ENCODE assay signal across 8 mouse cellular contexts in the genomic region with DNA sequence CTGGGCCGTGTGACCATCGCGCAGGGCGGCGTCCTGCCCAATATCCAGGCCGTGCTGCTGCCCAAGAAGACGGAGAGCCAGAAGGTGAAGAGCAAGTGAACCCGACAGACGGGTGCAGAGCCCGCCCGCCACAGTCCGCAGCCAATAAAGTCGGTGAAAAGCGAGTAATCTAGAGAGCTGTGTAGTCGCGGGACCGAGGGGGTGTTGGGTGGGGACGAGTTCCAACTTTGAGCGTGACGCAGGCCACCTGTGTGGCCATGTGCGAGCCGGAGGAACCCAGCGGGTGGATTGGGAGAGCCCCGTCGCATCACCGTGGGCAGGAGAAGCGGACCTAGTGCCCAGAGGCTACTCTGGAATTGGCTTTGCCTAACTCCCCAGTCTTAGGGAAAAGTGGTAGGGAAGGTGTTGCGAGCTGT. TPM values are rescaled to one million over a fixed set of nuclear protein-coding genes. Genes with fewer than 3 reads are reported as not detected.
DNase-seq lines count a peak whose midpoint lies in the region; ATAC-seq and TF ChIP-seq lines count a peak whose summit lies in the region.

No protein-coding gene starts in this region.

- WGBS in kidney, embryonic 14.5 days: 1% methylated on average over 28 of the region's 28 CpGs
- under 1% methylated on average over 28 of the region's 28 CpGs for WGBS in forebrain, embryonic 11.5 days
- WGBS in hindbrain, embryonic 14.5 days: 3% methylated on average over 28 of the region's 28 CpGs
- under 1% methylated on average over 28 of the region's 28 CpGs for WGBS in liver, embryonic 14.5 days (ENCODE audit: insufficient replicate concordance)

- POLR2A ChIA-PET in Patski (lab: Charles Lee): interaction anchor here (1.2 kb wide), 1 partner anchor 23 kb away, joined by 3 read pairs; no protein-coding TSS in a partner anchor

- H3K4me1 ChIP-seq in kidney, embryonic 14.5 days (ENCODE audit: control insufficient read depth, insufficient read depth, low read length): peaks cover 7% of the 10 kb centered on the region; the same call in 1 of the 2 replicates
- H3K4me1 ChIP-seq in forebrain, embryonic 11.5 days (replicated peaks; ENCODE audit: control insufficient read depth, insufficient read depth, low read length): peaks cover 7% of the 10 kb centered on the region
- H3K4me1 ChIP-seq in hindbrain, embryonic 14.5 days (replicated peaks; ENCODE audit: control insufficient read depth, insufficient read depth, low read length): peaks cover 19% of the 10 kb centered on the region
- H3K4me1 ChIP-seq in liver, embryonic 14.5 days (replicated peaks; ENCODE audit: control insufficient read depth in 2 of 2, insufficient read depth in 2 of 2, low read length in 1 of 2): peaks cover 30 to 32% of the 10 kb centered on the region in 2 experiments

- H3K27me3 ChIP-seq in kidney, embryonic 14.5 days (ENCODE audit: control insufficient read depth, insufficient read depth, low read length): no peaks in the 10 kb centered on the region
- H3K27me3 ChIP-seq in Patski: no peaks in the 10 kb centered on the region
- H3K27me3 ChIP-seq in forebrain, embryonic 11.5 days (ENCODE audit: control insufficient read depth, insufficient read depth, low read length): no peaks in the 10 kb centered on the region
- no peaks in the 10 kb centered on the region for H3K27me3 ChIP-seq in hindbrain, embryonic 14.5 days (ENCODE audit: control insufficient read depth, insufficient read depth, low read length)
- no peaks in the 10 kb centered on the region for H3K27me3 ChIP-seq in liver, embryonic 14.5 days (ENCODE audit: control insufficient read depth, insufficient read depth, low read length)

- H3K4me2 ChIP-seq in kidney, embryonic 14.5 days (replicated peaks; ENCODE audit: low read depth, low read length): peak overlapping the region; percentile 65
- peak overlapping the region; percentile 85 for H3K4me2 ChIP-seq in forebrain, embryonic 11.5 days (ENCODE audit: low read depth, low read length, severe bottlenecking)
- peak overlapping the region; percentile 95 for H3K4me2 ChIP-seq in hindbrain, embryonic 14.5 days (replicated peaks)
- peak overlapping the region; percentile 88 for H3K4me2 ChIP-seq in liver, embryonic 14.5 days (ENCODE audit: low read depth)

- peaks cover 14% of the 10 kb centered on the region for H3K36me3 ChIP-seq in kidney, embryonic 14.5 days (ENCODE audit: control insufficient read depth, insufficient read depth, low read length)
- no peaks in the 10 kb centered on the region; the same call in 1 of the 2 replicates for H3K36me3 ChIP-seq in forebrain, embryonic 11.5 days (ENCODE audit: control insufficient read depth, insufficient read depth, low read length)
- H3K36me3 ChIP-seq in hindbrain, embryonic 14.5 days (replicated peaks; ENCODE audit: control insufficient read depth, insufficient read depth): peaks cover 18% of the 10 kb centered on the region
- H3K36me3 ChIP-seq in liver, embryonic 14.5 days (replicated peaks; ENCODE audit: control insufficient read depth, insufficient read depth, low read depth): peaks cover 19% of the 10 kb centered on the region

- no peak for TF ChIP-seq EP300 in liver, embryonic 14.5 days (IDR thresholded peaks at IDR 0.05; ENCODE audit: low read depth)

- H3K9me3 ChIP-seq in kidney, embryonic 14.5 days (ENCODE audit: control insufficient read depth, low read length): no peaks in the 10 kb centered on the region
- no peaks in the 10 kb centered on the region for H3K9me3 ChIP-seq in forebrain, embryonic 11.5 days (ENCODE audit: control insufficient read depth, low read length)
- H3K9me3 ChIP-seq in hindbrain, embryonic 14.5 days (ENCODE audit: control insufficient read depth, low read length): no peaks in the 10 kb centered on the region
- no peaks in the 10 kb centered on the region for H3K9me3 ChIP-seq in liver, embryonic 14.5 days (ENCODE audit: control insufficient read depth, low read length)

- peak overlapping the region; percentile 72 for H3K9ac ChIP-seq in kidney, embryonic 14.5 days (ENCODE audit: low read depth, low read length)
- H3K9ac ChIP-seq in forebrain, embryonic 11.5 days (ENCODE audit: low read length): peak overlapping the region; percentile 65
- peak overlapping the region; percentile 66 for H3K9ac ChIP-seq in hindbrain, embryonic 14.5 days
- H3K9ac ChIP-seq in liver, embryonic 14.5 days (replicated peaks): peak overlapping the region; percentile 90

- CTCF ChIA-PET in Patski (lab: Charles Lee): interaction anchor here (0.9 to 1.4 kb wide), 2 partner anchors 22 to 172 kb away, joined by 3 read pairs; no protein-coding TSS in a partner anchor

- in situ Hi-C loops in Patski (cut with MboI; ENCODE audit: low pct_unique_long_range_greater_than_20kb): loop anchor here (10.0 to 25.0 kb wide), 3 partner anchors 929 to 1884 kb away; a partner anchor contains a TSS

- no peak for TF ChIP-seq CTCF in Patski (IDR thresholded peaks at IDR 0.05)
- no peak for TF ChIP-seq CTCF in liver, embryonic 14.5 days (IDR thresholded peaks at IDR 0.05; ENCODE audit: low read depth)

- no peak overlapping the region for H3K27ac ChIP-seq in kidney, embryonic 14.5 days (ENCODE audit: low read depth, low read length)
- H3K27ac ChIP-seq in forebrain, embryonic 11.5 days (ENCODE audit: low read depth, low read length): no peak overlapping the region
- 0 out of 2 replicates have a peak overlapping the region, but pooled peaks have one; percentile 45 for H3K27ac ChIP-seq in hindbrain, embryonic 14.5 days
- H3K27ac ChIP-seq in liver, embryonic 14.5 days: peak overlapping the region; percentile 73

- ATAC-seq in kidney, embryonic 14.5 days (ENCODE audit: low FRiP score, low TSS enrichment): peak; percentile 20; the same call in 1 of the 2 replicates
- ATAC-seq in Patski: peak; percentile 5
- ATAC-seq in forebrain, embryonic 11.5 days (replicated peaks; ENCODE audit: low FRiP score): peak; percentile 8
- ATAC-seq in hindbrain, embryonic 14.5 days (ENCODE audit: low FRiP score): peak; percentile 5; the same call in 1 of the 2 replicates
- ATAC-seq in liver, embryonic 14.5 days (ENCODE audit: insufficient read depth): peak; percentile 20

- H3K4me3 ChIP-seq in kidney, embryonic 14.5 days (ENCODE audit: low read length): peak overlapping the region; percentile 64
- peak overlapping the region; percentile 73 for H3K4me3 ChIP-seq in forebrain, embryonic 11.5 days (ENCODE audit: low read depth, low read length)
- H3K4me3 ChIP-seq in hindbrain, embryonic 14.5 days (replicated peaks; ENCODE audit: low read length): peak overlapping the region; percentile 79
- H3K4me3 ChIP-seq in liver, embryonic 14.5 days (ENCODE audit: insufficient read depth in 1 of 2, low read depth in 2 of 2, low read length in 2 of 2): peak overlapping the region; percentile 75 to 78

- DNase-seq in kidney, adult 18-20 months: no peak
- DNase-seq in Patski (ENCODE audit: low read depth, low spot score): no peak
- peak; percentile 62 for DNase-seq in forebrain, embryonic 11.5 days (ENCODE audit: low spot score)
- no peak for DNase-seq in hindbrain, embryonic 14.5 days (ENCODE audit: low spot score)
- DNase-seq in liver, embryonic 14.5 days (ENCODE audit: low read depth in 3 of 3, low spot score in 3 of 3): peak in 2 of 3 experiments; percentile 42 to 46
- peak; percentile 68 for DNase-seq in naive thymus-derived CD4-positive, alpha-beta T cell, adult 2 months (ENCODE audit: low read depth)
- DNase-seq in thymus, postnatal 4 days: peak; percentile 61

RNA-seq across cellular contexts. Expression of a gene that starts 0.6 kb away (rescaled TPM):
- 96.0 and 104 TPM in 2 replicates for polyA plus RNA-seq in kidney, embryonic 14.5 days (2014; fragmentation: Nextera tagmentation; extraction: Ambion mirVana)
- 111 TPM for polyA plus RNA-seq in Patski (2021)
- polyA plus RNA-seq in forebrain, embryonic 11.5 days (2014; fragmentation: Nextera tagmentation; extraction: Ambion mirVana): 85.0 and 94.7 TPM in 2 replicates
- 93.6 and 112 TPM in 2 replicates for polyA plus RNA-seq in hindbrain, embryonic 14.5 days (2014; fragmentation: Nextera tagmentation; extraction: Ambion mirVana)
- 62.4 and 112 TPM in 2 replicates for polyA plus RNA-seq in liver, embryonic 14.5 days (2012; rRNA removed)
- polyA plus RNA-seq in liver, embryonic 14.5 days (2014; fragmentation: Nextera tagmentation; extraction: Ambion mirVana): 130 and 133 TPM in 2 replicates

RNA-seq across cellular contexts. Expression of a gene that starts 4.4 kb away (rescaled TPM):
- polyA plus RNA-seq in kidney, embryonic 14.5 days (2014; fragmentation: Nextera tagmentation; extraction: Ambion mirVana): 1.2 and 2.3 TPM in 2 replicates
- polyA plus RNA-seq in Patski (2021): 0.05 TPM
- polyA plus RNA-seq in forebrain, embryonic 11.5 days (2014; fragmentation: Nextera tagmentation; extraction: Ambion mirVana): 0.45 and 0.53 TPM in 2 replicates
- 0.43 and 0.78 TPM in 2 replicates for polyA plus RNA-seq in hindbrain, embryonic 14.5 days (2014; fragmentation: Nextera tagmentation; extraction: Ambion mirVana)
- 2.4 and 3.2 TPM in 2 replicates for polyA plus RNA-seq in liver, embryonic 14.5 days (2012; rRNA removed)
- polyA plus RNA-seq in liver, embryonic 14.5 days (2014; fragmentation: Nextera tagmentation; extraction: Ambion mirVana): 1.6 and 1.8 TPM in 2 replicates

RNA-seq across cellular contexts. Expression of a gene that starts 18.8 kb away (rescaled TPM):
- polyA plus RNA-seq in kidney, embryonic 14.5 days (2014; fragmentation: Nextera tagmentation; extraction: Ambion mirVana): 1.7 and 1.9 TPM in 2 replicates
- polyA plus RNA-seq in Patski (2021): 1.1 TPM
- polyA plus RNA-seq in forebrain, embryonic 11.5 days (2014; fragmentation: Nextera tagmentation; extraction: Ambion mirVana): 1.6 and 2.0 TPM in 2 replicates
- 1.4 and 2.0 TPM in 2 replicates for polyA plus RNA-seq in hindbrain, embryonic 14.5 days (2014; fragmentation: Nextera tagmentation; extraction: Ambion mirVana)
- 0.13 and 0.73 TPM in 2 replicates for polyA plus RNA-seq in liver, embryonic 14.5 days (2012; rRNA removed)
- polyA plus RNA-seq in liver, embryonic 14.5 days (2014; fragmentation: Nextera tagmentation; extraction: Ambion mirVana): 0.57 and 0.71 TPM in 2 replicates

RNA-seq across cellular contexts. Expression of a gene that starts 19.4 kb away (rescaled TPM):
- polyA plus RNA-seq in kidney, embryonic 14.5 days (2014; fragmentation: Nextera tagmentation; extraction: Ambion mirVana): 91.5 and 136 TPM in 2 replicates
- polyA plus RNA-seq in Patski (2021): 67.7 TPM
- polyA plus RNA-seq in forebrain, embryonic 11.5 days (2014; fragmentation: Nextera tagmentation; extraction: Ambion mirVana): 174 and 191 TPM in 2 replicates
- 74.7 and 77.5 TPM in 2 replicates for polyA plus RNA-seq in hindbrain, embryonic 14.5 days (2014; fragmentation: Nextera tagmentation; extraction: Ambion mirVana)
- polyA plus RNA-seq in liver, embryonic 14.5 days (2012; rRNA removed): 27.1 and 37.6 TPM in 2 replicates
- polyA plus RNA-seq in liver, embryonic 14.5 days (2014; fragmentation: Nextera tagmentation; extraction: Ambion mirVana): 51.3 and 59.3 TPM in 2 replicates

RNA-seq across cellular contexts. Expression of a gene that starts 26.6 kb away (rescaled TPM):
- 1.1 and 1.4 TPM in 2 replicates for polyA plus RNA-seq in kidney, embryonic 14.5 days (2014; fragmentation: Nextera tagmentation; extraction: Ambion mirVana)
- polyA plus RNA-seq in Patski (2021): 0.24 TPM
- 0.44 TPM in 1 of 2 replicates, not detected in the other for polyA plus RNA-seq in forebrain, embryonic 11.5 days (2014; fragmentation: Nextera tagmentation; extraction: Ambion mirVana)
- 1.8 and 1.9 TPM in 2 replicates for polyA plus RNA-seq in hindbrain, embryonic 14.5 days (2014; fragmentation: Nextera tagmentation; extraction: Ambion mirVana)
- polyA plus RNA-seq in liver, embryonic 14.5 days (2012; rRNA removed): 0.11 and 0.18 TPM in 2 replicates
- 0.15 TPM in 1 of 2 replicates, not detected in the other for polyA plus RNA-seq in liver, embryonic 14.5 days (2014; fragmentation: Nextera tagmentation; extraction: Ambion mirVana)

Comparison
In these comparisons a context has a peak if more than half of its experiments do, and no peak if none do; other contexts are left out.
1. H3K27ac ChIP-seq: peak in hindbrain, embryonic 14.5 days (single experiment) and liver, embryonic 14.5 days (single experiment); none in kidney, embryonic 14.5 days (single experiment) and forebrain, embryonic 11.5 days (single experiment).
2. DNase-seq: peak in forebrain, embryonic 11.5 days (single experiment), liver, embryonic 14.5 days (2 of 3), naive thymus-derived CD4-positive, alpha-beta T cell, adult 2 months (single experiment) and thymus, postnatal 4 days (single experiment); none in kidney, adult 18-20 months (single experiment), Patski (single experiment) and hindbrain, embryonic 14.5 days (single experiment).
3. Peak in every context shown above with its lines, with median percentiles within 50 percentile points of each other: ATAC-seq, H3K4me2 ChIP-seq, H3K4me3 ChIP-seq and H3K9ac ChIP-seq.